8 mouse cellular contexts compared by ENCODE assay signal in genomic region chr8:120634329-120634839, GRCm38 (mm10). TPM values are rescaled to one million over a fixed set of nuclear protein-coding genes. Genes with fewer than 3 reads are reported as not detected.
DNase-seq lines count a peak whose midpoint lies in the region; ATAC-seq and TF ChIP-seq lines count a peak whose summit lies in the region.

No protein-coding gene starts in this region.

- H3K4me2 ChIP-seq in hindbrain, postnatal 0 days (ENCODE audit: low read depth, low read length) = peak overlapping the region; percentile 94
- peak overlapping the region; percentile 99 for H3K4me2 ChIP-seq in limb, embryonic 13.5 days (replicated peaks)
- H3K4me2 ChIP-seq in midbrain, embryonic 13.5 days (replicated peaks) = peak overlapping the region; percentile 97

- WGBS in hindbrain, postnatal 0 days = 1% methylated on average over 30 of the region's 42 CpGs
- under 1% methylated on average over 37 of the region's 42 CpGs for WGBS in limb, embryonic 13.5 days
- under 1% methylated on average over 36 of the region's 42 CpGs for WGBS in midbrain, embryonic 13.5 days

- no peaks in the 10 kb centered on the region for H3K27me3 ChIP-seq in hindbrain, postnatal 0 days (ENCODE audit: insufficient read depth, low read length)
- peaks cover 33% of the 10 kb centered on the region for H3K27me3 ChIP-seq in limb, embryonic 13.5 days
- peaks cover 39% of the 10 kb centered on the region for H3K27me3 ChIP-seq in midbrain, embryonic 13.5 days

- TF ChIP-seq CTCF in hindbrain, postnatal 0 days (IDR thresholded peaks at IDR 0.05; ENCODE audit: low read depth) = no peak

- no peaks in the 10 kb centered on the region for H3K36me3 ChIP-seq in hindbrain, postnatal 0 days (ENCODE audit: insufficient read depth, low read length)
- H3K36me3 ChIP-seq in limb, embryonic 13.5 days = no peaks in the 10 kb centered on the region
- H3K36me3 ChIP-seq in midbrain, embryonic 13.5 days = no peaks in the 10 kb centered on the region

- no peaks in the 10 kb centered on the region; the same call in 1 of the 2 replicates for H3K4me1 ChIP-seq in brown adipose tissue, adult 24 weeks (ENCODE audit: control insufficient read depth, insufficient read depth, insufficient read length, low read length)
- H3K4me1 ChIP-seq in hindbrain, postnatal 0 days (ENCODE audit: insufficient read depth, low read length) = no peaks in the 10 kb centered on the region
- H3K4me1 ChIP-seq in limb, embryonic 13.5 days = peaks cover 43% of the 10 kb centered on the region
- peaks cover 18% of the 10 kb centered on the region for H3K4me1 ChIP-seq in midbrain, embryonic 13.5 days (replicated peaks)

- DNase-seq in frontal cortex, postnatal 14 days (ENCODE audit: low spot score in 2 of 2) = no peak
- peak; percentile 39 to 49 for DNase-seq in gastrocnemius, adult 8-10 months (ENCODE audit: low spot score in 2 of 2)
- DNase-seq in hindbrain, postnatal 0 days (ENCODE audit: low spot score) = peak; percentile 35
- peak; percentile 29 to 45 for DNase-seq in spleen, postnatal 10 days (ENCODE audit: low spot score in 2 of 2)

- no peaks in the 10 kb centered on the region for H3K9me3 ChIP-seq in hindbrain, postnatal 0 days (ENCODE audit: low read length)
- H3K9me3 ChIP-seq in limb, embryonic 13.5 days = 0 out of 2 replicates have a peak, but pooled peaks cover 6% of the 10 kb centered on the region
- H3K9me3 ChIP-seq in midbrain, embryonic 13.5 days = no peaks in the 10 kb centered on the region

- peak overlapping the region; percentile 55 for H3K9ac ChIP-seq in hindbrain, postnatal 0 days (replicated peaks; ENCODE audit: low read length)
- H3K9ac ChIP-seq in limb, embryonic 13.5 days = peak overlapping the region; percentile 78
- peak overlapping the region; percentile 76 for H3K9ac ChIP-seq in midbrain, embryonic 13.5 days (replicated peaks)

- ATAC-seq in frontal cortex, adult (ENCODE audit: low TSS enrichment) = peak; percentile 76
- ATAC-seq in hindbrain, postnatal 0 days = peak; percentile 41; the same call in 1 of the 2 replicates
- peak; percentile 42 for ATAC-seq in limb, embryonic 13.5 days (ENCODE audit: low FRiP score, low read depth)
- ATAC-seq in midbrain, embryonic 13.5 days = peak; percentile 48

- 0 out of 2 replicates have a peak overlapping the region, but pooled peaks have one; percentile 0 for H3K27ac ChIP-seq in brown adipose tissue, adult 24 weeks (replicated peaks; ENCODE audit: low read depth, low read length)
- H3K27ac ChIP-seq in hindbrain, postnatal 0 days = no peak overlapping the region
- H3K27ac ChIP-seq in limb, embryonic 13.5 days = no peak overlapping the region
- no peak overlapping the region for H3K27ac ChIP-seq in midbrain, embryonic 13.5 days

- H3K4me3 ChIP-seq in brown adipose tissue, adult 24 weeks (ENCODE audit: insufficient read depth, low read depth, low read length) = peak overlapping the region; percentile 79
- peak overlapping the region; percentile 55 for H3K4me3 ChIP-seq in hindbrain, postnatal 0 days (ENCODE audit: low read length)
- H3K4me3 ChIP-seq in limb, embryonic 13.5 days = peak overlapping the region; percentile 71
- H3K4me3 ChIP-seq in midbrain, embryonic 13.5 days (replicated peaks) = peak overlapping the region; percentile 60

RNA-seq across cellular contexts. Expression of gene 1190005I06Rik, which starts 13.0 kb away (rescaled TPM):
- polyA plus RNA-seq in brown adipose tissue, adult 24 weeks (2012; ENCODE audit: insufficient read depth, insufficient read length, missing spikeins) = 49.2 and 62.6 TPM in 2 replicates
- total RNA-seq in gastrocnemius, adult 8-10 months (2022) = 1 to 10 TPM in 2 of 4 experiments, under 1 TPM in 1, not detected in 1; 0.89 to 1.1 (median 1.1) TPM
- 12.3 and 26.5 TPM in 2 replicates for total RNA-seq in hindbrain, postnatal 0 days (2014; rRNA removed)
- 17.3 and 20.6 TPM in 2 replicates for polyA plus RNA-seq in hindbrain, postnatal 0 days (2015; fragmentation: Nextera tagmentation; extraction: Ambion mirVana)
- 7.4 and 8.0 TPM in 2 replicates for polyA plus RNA-seq in limb, embryonic 13.5 days (2015; fragmentation: Nextera tagmentation; extraction: Ambion mirVana)
- 6.0 and 8.3 TPM in 2 replicates for polyA plus RNA-seq in midbrain, embryonic 13.5 days (2015; fragmentation: Nextera tagmentation; extraction: Ambion mirVana)

RNA-seq across cellular contexts. Expression of gene Gm27021, which starts 33.5 kb away (rescaled TPM):
- polyA plus RNA-seq in brown adipose tissue, adult 24 weeks (2012; ENCODE audit: insufficient read depth, insufficient read length, missing spikeins) = not detected in 2 replicates
- not detected for total RNA-seq in gastrocnemius, adult 8-10 months (2022)
- 3.1 and 7.0 TPM in 2 replicates for total RNA-seq in hindbrain, postnatal 0 days (2014; rRNA removed)
- polyA plus RNA-seq in hindbrain, postnatal 0 days (2015; fragmentation: Nextera tagmentation; extraction: Ambion mirVana) = 10.2 and 10.9 TPM in 2 replicates
- 5.5 and 7.8 TPM in 2 replicates for polyA plus RNA-seq in limb, embryonic 13.5 days (2015; fragmentation: Nextera tagmentation; extraction: Ambion mirVana)
- polyA plus RNA-seq in midbrain, embryonic 13.5 days (2015; fragmentation: Nextera tagmentation; extraction: Ambion mirVana) = 5.2 and 5.3 TPM in 2 replicates

RNA-seq across cellular contexts. Expression of gene Cox4i1, which starts 33.6 kb away (rescaled TPM):
- polyA plus RNA-seq in brown adipose tissue, adult 24 weeks (2012; ENCODE audit: insufficient read depth, insufficient read length, missing spikeins) = 3,967 and 4,844 TPM in 2 replicates
- 1,000 to 10,000 TPM; 1,398 to 1,509 (median 1,471) TPM for total RNA-seq in gastrocnemius, adult 8-10 months (2022)
- total RNA-seq in hindbrain, postnatal 0 days (2014; rRNA removed) = 545 and 609 TPM in 2 replicates
- 1,628 and 1,662 TPM in 2 replicates for polyA plus RNA-seq in hindbrain, postnatal 0 days (2015; fragmentation: Nextera tagmentation; extraction: Ambion mirVana)
- 928 and 970 TPM in 2 replicates for polyA plus RNA-seq in limb, embryonic 13.5 days (2015; fragmentation: Nextera tagmentation; extraction: Ambion mirVana)
- 1,057 and 1,066 TPM in 2 replicates for polyA plus RNA-seq in midbrain, embryonic 13.5 days (2015; fragmentation: Nextera tagmentation; extraction: Ambion mirVana)

RNA-seq across cellular contexts. Expression of gene Emc8, which starts 34.0 kb away (rescaled TPM):
- 78.9 and 99.3 TPM in 2 replicates for polyA plus RNA-seq in brown adipose tissue, adult 24 weeks (2012; ENCODE audit: insufficient read depth, insufficient read length, missing spikeins)
- total RNA-seq in gastrocnemius, adult 8-10 months (2022) = 10 to 100 TPM; 18.7 to 29.5 (median 25.8) TPM
- total RNA-seq in hindbrain, postnatal 0 days (2014; rRNA removed) = 55.3 and 87.9 TPM in 2 replicates
- polyA plus RNA-seq in hindbrain, postnatal 0 days (2015; fragmentation: Nextera tagmentation; extraction: Ambion mirVana) = 124 and 128 TPM in 2 replicates
- 243 and 248 TPM in 2 replicates for polyA plus RNA-seq in limb, embryonic 13.5 days (2015; fragmentation: Nextera tagmentation; extraction: Ambion mirVana)
- polyA plus RNA-seq in midbrain, embryonic 13.5 days (2015; fragmentation: Nextera tagmentation; extraction: Ambion mirVana) = 161 and 180 TPM in 2 replicates

RNA-seq across cellular contexts. Expression of gene Gins2, which starts 45.3 kb away (rescaled TPM):
- polyA plus RNA-seq in brown adipose tissue, adult 24 weeks (2012; ENCODE audit: insufficient read depth, insufficient read length, missing spikeins) = 5.4 and 6.5 TPM in 2 replicates
- total RNA-seq in gastrocnemius, adult 8-10 months (2022) = under 1 TPM in 3 of 4 experiments, not detected in 1; 0.09 to 0.43 (median 0.36) TPM
- 2.8 and 12.3 TPM in 2 replicates for total RNA-seq in hindbrain, postnatal 0 days (2014; rRNA removed)
- 17.2 and 20.6 TPM in 2 replicates for polyA plus RNA-seq in hindbrain, postnatal 0 days (2015; fragmentation: Nextera tagmentation; extraction: Ambion mirVana)
- 104 and 108 TPM in 2 replicates for polyA plus RNA-seq in limb, embryonic 13.5 days (2015; fragmentation: Nextera tagmentation; extraction: Ambion mirVana)
- polyA plus RNA-seq in midbrain, embryonic 13.5 days (2015; fragmentation: Nextera tagmentation; extraction: Ambion mirVana) = 36.7 and 37.9 TPM in 2 replicates

Comparison
In these comparisons a context has a peak if more than half of its experiments do, and no peak if none do; other contexts are left out.
1. DNase-seq: peak in gastrocnemius, adult 8-10 months (2 of 2), hindbrain, postnatal 0 days (single experiment) and spleen, postnatal 10 days (2 of 2); none in frontal cortex, postnatal 14 days (0 of 2).
2. Peak in every context shown above with its lines, with median percentiles within 50 percentile points of each other: ATAC-seq, H3K4me3 ChIP-seq, H3K4me2 ChIP-seq and H3K9ac ChIP-seq.